Mouse (Mus musculus) spleen, postnatal 4 days (tissue): ENCODE results near the gene Gins3.
"Not testable (repeated sequence)": the region's sequence is repeated elsewhere in the genome, so short reads cannot be mapped to it uniquely, and the experiment has no call there.

Source experiments
- DNase-seq, 2 experiments: peaks; one replicate each; pipeline ENCODE4 v3.0.0; 2022; ENCODE audit warnings: low spot score in 2 of 2

The Gins3 gene

DNA sequence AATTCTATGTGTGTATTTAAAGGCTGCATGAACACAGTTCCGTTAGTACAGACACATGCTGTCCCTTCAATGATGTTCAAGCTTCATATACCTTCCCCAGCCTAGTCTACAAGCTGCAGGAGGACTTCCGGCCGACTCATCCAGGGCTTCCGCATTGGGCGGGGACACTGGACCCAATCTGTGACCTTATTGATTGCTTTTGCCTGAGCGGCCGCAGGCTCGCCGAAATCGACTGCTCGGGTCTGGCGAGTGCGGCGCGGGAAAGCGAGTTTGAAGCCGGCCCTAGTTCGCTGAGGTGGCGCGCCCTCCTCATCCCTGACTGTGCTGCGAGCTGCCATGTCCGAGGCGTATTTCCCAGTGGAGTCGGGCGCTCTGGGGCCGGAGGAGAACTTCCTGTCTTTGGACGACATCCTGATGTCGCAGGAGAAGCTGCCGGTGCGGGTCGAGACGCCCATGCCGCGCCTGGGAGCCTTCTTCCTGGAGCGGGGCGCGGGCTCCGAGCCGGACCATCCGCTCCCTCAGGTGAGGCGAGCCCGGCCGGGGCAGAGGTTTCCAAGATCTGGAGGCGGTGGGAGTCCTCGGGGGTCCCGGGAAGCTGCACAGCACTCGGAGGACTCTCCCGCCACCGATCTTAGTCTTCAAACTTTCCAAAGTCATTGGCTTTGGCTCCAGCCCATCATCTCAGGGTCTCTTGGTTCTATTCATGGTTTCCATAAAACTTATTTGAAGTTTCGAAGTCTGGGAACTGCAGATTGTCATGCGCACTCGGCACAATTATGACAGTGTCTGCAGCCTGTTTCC, at the start of gene Gins3:
Gene Gins3, plus strand, starts transcription at position 192 of the 801 bp plus-strand sequence.
- peak; percentile 93 to 96 for DNase-seq

DNA sequence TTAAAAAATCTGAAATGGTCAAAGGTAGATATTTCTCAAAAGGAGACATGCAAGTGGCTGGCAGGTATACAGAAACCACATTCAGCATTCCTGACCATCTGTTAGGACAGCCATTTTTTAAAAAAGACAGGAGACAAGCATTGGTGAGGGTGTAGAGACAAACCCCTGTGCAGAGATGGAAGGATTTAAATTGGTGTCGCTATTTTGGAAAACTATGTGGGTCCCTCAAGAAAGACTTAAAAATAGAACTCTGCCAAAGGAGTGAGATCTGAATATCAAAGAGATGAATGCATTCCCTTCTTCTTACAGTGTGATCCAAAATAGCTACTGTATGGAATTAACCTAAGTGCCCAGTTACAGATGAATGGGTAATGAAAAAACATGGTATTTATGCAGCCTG, 45.9 kb upstream of the Gins3 start:
- no peak for DNase-seq

DNA sequence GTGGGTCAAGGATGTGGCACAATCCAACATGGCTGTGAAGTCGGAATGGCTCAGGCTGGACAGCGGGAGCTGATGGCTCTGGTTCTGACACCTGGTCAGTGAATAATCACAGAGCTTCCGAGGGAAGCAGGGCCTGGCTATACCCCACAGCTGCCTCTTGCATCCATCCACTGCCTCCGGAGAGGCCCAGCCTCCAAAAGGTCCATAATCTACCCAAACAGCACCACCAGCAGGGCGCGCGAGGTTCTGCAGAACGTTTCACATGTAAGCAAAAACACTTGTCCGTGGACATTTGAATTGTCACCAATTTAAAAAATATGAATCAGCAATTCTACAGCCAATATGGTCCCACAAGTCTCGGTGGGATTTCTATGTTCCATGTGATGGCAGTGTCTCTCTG, 44.0 kb upstream of the Gins3 start:
- no peak for DNase-seq

DNA sequence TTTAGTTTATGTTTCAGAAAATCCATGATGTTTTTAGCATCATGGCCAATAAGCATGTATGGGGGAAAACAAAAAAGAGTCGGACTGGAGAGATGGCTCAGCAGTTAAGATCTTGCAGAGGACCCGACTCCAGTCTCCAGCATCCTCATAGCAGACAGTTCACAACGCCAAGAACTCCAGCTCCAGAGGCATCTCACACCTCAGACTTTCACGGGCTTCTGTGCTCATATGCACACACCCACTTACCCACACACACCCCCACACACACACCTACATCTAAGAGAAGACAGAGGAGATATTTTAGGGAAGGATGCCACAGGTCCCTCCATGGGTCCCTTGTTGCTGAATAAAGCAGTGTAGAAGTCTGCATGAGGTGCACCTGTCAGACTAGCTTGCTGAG, 42.7 kb upstream of the Gins3 start:
- no peak for DNase-seq

DNA sequence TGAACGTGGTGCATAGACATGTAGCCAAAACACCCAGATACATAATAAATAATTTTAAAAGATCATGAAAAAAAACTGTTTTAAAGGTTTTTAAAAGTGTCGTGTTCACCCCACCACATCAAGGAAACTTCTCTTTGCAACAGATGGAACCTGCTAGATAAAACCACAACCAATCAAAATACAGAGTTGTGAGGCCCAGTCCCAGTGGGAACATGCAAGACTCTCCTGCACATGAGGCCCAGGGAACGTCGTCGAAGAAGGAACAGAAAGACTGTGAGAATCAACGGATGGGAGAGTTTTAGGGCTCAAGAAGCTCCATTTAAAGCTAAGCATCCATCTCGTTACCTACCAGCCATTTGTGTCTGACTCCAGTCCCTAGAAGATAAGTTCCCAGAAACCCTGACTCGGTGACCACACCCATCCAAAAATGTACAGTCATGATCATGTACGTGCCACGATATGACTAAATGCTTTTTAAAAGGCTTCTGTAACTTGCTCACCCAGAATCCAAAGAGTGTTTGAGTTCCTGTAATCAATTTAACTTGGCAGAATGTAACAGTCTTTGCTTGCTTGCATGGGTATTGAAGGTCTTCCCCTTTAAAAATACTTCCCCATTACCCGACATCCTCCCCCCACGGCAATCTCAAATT, 41.0 kb upstream of the Gins3 start:
- peak in 1 of 2 experiments; percentile 40 for DNase-seq

DNA sequence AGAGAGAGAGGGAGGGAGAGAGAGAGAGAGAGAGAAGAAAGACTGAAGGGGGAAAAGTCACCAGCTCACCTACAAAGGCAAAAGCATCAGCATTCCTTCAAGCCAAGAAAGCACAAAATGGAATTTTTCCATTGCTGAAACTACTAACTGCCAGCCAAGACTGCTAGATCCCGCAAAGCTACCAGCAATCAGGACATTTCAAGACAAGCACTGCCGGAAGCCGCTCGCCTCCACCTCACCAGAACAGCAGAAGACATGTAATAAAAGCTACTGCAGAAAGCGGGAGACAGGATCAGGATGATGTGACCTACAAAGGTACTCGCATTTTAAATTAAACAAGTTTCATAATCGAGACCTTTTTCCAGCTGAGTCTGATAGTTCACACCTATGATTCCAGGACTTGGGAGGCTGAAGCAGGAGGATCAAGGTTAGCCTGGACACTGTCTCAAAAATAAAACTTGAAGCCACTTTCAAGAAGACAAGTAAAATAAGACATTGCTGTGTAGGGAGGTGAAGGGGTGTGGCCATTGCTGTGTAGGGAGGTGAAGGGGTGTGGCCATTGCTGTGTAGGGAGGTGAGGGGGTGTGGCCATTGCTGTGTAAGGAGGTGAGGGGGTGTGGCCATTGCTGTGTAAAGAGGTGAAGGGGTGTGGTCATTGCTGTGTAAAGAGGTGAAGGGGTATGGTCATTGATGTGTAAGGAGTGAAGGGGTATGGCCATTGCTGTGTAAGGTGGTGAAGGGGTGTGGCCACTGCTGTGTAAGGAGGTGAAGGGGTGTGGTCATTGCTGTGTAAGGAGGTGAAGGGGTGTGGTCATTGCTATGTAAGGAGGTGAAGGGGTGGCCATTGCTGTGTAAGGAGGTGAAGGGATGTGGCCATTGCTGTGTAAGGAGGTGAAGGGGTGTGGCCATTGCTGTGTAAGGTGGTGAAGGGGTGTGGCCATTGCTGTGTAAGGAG, 39.5 kb upstream of the Gins3 start:
- DNase-seq: no peak

DNA sequence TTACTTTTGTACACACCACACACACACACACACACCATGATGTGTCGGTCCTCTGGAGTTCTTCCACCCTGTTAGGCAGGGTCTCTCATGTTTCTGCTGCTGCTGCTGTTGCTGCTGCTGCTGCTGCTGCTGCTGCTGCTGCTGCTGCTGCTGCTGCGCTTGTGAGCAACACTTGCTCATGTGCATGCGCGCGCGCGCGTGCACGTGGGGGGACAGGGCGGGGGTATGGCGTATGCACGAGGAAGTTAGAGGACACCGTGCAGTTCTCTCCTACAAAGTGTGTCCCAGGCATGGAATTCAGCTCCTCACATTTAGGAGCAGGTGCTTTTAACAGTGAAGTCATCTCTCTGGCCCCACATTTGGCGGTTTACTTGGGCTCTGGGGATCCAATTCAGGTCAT, 38.1 kb upstream of the Gins3 start:
- DNase-seq: no peak

DNA sequence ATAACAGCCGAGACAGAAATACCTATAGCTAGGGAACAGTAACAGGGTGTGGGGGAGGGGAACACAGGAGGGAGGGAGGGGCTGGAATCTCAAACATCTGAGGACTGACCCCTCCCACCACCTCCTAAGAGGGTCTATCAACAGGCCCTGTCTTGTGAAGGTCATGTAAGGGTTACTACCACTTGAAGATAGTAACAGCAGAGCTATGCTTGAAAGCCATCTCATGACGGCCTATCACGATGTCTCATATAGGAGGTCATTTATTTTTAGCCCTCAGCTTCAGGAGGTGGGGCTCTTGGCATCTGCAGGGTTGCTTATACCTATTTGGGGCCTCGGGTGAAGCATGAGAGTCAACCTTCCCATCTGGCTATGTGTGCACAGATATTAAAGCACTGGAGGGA, 36.4 kb upstream of the Gins3 start:
- no peak for DNase-seq

DNA sequence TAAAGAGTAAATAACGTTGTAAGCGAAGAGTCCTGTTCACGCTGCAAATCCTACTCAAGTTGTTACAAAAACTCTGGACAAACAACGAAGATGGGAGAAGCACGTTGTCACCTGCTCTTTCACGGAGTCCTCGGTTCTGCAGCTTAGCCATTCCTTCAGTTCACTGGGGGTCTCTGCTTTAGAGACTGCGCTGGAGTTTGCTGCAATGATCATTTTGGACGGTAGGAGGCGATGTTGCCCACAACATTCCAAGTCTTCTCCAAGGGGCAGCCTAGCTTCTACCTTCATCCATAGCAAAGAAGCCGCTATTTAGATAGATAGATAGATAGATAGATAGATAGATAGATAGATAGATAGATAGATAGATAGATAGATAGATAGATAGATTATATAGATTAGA, 33.4 kb upstream of the Gins3 start:
- peak; percentile 48 to 81 for DNase-seq

DNA sequence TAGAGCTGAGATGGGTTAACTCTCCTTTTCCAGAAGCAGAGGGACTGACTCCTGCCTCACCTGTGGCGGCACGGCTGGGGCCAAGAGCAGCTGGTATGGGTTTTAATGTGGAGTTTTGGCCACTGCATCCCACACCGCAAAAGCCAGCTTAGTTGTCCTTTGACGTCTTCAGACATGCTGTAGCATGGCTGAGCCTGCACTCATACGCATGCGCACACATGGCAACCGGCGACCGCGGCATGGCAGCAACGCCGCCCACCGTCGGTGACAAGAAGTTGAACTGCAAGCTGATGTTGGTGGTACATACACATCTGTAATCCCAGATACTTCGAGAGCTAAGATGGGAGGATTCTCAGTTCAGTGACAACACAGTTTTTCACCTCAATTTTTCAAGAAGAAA, 31.9 kb upstream of the Gins3 start:
- DNase-seq: no peak

DNA sequence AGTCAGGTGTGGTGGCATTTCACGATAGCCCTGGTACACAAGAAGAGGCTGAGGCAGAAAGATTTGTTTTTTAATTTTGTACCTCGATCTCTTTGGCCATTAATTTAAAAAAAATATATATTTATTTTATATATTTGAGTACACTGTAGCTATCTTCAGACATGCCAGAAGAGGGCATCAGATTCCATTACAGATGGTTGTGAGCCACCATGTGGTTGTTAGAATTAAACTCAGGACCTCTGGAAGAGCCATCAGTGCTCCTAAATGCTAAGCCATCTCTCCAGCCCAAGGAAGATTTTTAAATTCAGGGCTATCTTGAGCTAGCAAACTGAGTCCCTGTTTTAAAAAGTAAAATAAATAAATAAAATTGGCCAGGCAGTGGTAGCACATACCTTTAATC, 31.1 kb upstream of the Gins3 start:
- no peak for DNase-seq

DNA sequence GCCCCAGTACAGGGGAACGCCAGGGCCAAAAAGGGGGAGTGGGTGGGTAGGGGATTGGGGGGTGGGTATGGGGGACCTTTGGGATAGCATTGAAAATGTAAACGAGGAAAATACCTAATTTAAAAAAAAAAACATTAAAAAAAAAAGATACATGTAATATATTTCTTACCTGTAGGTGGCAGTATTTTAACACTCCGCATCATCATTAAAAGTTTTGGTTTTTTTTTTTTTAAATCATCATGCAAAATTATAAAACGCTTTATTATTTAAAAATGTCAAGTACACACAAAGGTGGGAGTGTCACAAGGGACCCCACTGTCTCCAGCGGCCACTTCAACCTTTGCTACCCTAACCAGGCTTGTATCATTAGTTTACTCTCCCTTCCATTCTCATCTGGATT, 26.7 kb upstream of the Gins3 start:
- not testable (repeated sequence) for DNase-seq

DNA sequence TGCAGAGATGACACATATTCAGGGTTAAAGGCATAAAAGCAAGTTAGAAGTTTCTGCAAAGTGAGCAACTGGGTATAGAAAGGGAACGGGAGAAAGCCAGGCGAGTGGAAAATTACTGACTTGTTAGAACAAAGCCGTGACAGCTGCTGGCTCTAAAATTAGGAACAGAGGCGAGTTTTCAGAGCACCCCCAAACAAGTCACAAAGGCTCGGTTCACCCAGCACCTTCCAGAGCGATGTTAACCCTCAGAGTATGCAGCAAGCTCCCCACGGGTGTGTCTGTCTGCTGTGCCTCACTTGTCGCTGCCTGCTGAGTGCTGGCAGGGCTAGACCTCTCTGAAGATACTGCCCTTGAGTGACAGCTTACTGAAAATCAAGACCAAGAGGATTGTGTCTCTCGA, 26.0 kb upstream of the Gins3 start:
- DNase-seq: no peak

DNA sequence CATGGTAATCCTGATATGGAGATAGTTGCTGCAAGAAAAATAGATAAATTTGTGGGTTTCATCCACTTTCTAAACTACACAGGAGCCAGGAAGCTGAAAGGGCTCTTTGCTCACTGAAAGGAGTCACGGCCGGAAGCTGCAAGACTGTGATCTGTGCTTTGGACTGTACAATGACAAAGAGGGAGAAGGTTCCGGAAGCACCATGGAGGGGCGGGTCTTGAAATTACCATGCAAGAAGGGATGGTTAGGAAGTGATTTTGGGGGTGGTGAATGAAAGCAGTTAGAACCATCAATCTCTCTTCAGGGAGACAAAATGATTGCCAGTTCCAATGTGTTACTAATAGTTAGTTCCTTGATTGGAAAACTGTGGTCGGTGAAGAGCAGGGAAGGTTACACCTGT, 23.8 kb upstream of the Gins3 start:
- DNase-seq: no peak

DNA sequence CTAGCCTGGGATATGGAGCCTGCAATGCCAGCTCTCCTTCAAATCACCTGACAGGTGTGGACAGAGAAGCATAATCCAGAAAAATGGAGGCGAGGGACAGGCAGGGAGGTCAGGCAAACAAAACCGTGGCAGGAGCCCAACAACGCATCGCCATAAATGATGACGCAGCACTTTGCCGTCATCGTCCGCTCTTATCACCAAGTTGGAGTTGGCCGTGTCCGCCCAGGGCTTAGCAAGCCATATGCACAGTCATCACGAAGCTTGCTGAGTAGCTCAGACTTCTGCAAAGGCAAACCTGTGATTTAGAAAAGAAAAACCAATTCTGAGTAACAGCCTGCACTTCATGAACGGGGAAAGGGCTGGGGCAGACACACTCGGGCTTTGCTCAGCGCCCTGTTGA, 22.5 kb upstream of the Gins3 start:
- DNase-seq: peak in 1 of 2 experiments; percentile 34

DNA sequence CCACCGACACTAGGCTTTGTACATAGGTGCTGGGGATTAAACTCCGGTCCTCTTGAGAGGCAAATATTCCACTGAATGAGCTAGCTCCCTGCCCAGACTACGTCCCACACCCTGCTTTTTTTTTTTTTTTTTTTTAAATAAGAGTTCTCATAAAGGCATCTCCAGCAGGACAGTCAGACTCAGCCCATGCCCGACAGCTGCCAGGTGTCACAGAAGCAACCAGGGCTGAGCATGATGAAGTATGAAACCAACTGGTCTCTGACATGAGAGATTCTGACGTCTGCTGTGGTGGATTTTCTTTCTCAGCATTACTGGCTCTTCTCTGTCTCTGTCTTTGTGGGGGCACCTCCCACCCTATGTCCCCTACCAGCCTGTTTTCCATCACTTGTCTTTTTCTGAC, 21.5 kb upstream of the Gins3 start:
- no peak for DNase-seq

DNA sequence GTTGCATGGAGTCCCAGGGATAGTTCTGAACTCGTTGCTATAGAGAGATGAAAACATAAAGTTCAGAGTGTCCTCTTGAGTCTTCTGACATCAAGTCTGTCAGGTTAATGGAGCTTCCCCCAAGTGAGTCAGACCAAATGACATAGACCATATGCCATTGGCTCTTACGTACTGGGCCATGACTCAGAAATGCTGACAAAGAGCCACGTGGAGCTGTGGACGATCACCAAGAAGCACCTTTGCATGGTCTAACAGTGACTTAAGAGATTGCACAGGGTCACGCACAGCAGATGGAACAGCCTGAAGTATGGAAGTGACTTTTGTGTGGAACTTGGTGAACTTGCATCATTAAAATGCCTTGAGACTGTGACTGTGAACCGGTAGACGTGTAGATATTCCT, 16.9 kb upstream of the Gins3 start:
- DNase-seq: no peak

DNA sequence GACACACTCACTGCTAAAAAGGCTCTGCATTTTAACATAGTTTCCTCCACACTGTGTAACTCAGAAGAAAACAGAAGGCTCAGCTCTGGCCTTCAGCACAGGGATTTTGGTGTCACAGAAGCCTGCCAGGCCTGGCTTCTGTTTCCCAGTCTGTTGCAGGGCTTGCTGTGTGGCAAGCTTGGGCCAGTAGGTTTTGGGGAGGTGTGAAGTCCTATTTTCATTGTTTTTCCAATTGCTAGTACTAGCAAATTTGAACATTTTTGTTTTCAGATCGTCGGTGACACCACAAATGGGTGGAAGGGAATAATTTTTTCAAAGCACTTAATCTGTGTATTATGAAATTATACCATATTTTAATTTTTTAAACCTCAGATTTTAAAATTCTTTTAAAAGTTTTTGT, 13.2 kb upstream of the Gins3 start:
- DNase-seq: no peak

DNA sequence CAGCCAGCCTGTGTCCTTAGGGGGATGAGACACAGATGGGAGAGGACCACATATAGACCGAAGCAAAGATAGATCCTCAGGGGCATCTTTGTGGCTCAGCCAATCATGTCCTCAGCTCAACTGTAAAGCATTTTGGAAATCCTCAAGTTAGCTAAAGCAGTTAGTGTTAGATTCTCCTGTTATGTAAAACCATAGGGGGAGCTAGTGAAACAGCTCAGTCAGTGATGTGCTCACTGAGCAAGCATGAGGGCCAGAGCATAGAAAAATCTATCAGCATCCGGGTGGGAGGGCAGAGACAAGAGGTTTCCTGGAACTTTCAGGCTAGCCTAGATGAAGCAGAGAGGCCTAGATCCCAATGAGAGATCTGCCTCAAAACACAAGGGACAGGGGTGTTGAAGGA, 8.4 kb upstream of the Gins3 start:
- DNase-seq: no peak

DNA sequence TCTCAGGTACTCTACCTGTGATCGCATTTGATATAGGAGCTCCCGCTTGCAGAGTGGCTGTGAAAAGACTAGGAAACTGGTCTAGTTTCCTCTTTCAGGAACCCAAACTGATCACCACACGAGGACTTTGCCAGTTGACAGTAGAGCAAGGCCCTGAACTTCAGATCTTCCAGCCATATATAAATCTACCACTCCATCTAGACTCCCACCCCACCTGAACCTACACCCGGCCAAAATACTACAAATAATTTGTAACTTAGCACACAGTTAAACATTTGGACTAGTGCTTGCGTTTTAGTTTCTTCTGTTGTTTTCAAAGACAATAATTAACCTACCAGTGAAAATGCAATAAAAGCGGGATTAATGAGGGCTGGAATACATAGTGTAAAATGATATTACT, 413 bp upstream of the Gins3 start:
- DNase-seq: no peak

DNA sequence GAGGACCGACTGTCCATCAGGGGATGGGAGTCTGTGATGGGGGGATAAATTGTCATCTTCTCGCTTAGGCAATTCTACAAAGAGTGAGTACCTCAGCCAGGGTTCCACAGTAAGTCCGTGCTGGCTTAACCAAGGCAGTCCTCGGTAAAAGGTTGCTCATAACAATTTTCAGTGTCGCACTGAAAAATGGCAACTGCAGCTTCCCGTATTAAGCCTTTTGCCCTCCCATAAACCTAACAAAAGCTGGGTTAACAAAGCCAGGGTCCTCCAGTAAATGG, 749 bp downstream of the Gins3 start:
- DNase-seq: no peak

DNA sequence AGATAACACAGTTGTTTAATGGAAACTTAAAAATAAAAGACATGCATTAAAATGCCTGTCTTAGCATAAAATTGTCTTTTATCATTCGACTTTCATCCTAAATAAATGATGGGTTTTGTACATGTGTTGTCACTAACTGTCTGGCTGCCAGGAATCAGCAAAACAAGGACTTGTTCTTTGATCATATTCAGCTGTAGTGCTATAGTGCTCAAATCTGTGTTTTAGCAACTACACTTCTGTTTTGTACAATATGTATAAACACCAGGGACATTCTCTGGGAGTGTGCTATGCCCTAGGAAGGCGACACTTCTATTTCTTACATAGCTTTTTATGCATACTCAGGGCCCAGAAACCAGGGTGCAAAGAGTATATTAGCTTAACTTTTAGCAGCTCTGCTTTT, 11.7 kb downstream of the Gins3 start:
- DNase-seq: no peak

DNA sequence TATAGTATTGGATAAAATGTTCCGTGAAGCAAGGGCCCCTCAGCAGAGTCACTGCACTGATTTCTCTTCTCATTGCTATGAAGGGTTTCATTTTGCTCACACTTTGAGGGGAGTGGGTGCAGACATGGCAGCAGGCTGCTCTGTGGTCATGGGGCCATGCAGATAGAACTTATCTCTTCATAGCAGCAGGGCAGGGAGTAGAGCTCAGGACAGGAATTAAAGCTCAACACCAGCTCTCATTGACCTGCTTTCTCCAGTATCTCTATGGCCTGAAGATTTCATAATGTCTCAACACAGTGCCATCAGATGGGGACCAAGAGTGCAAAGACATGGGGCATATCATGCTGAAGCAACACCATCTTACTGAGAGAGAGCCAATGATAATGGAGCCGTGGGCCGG, 15.0 kb downstream of the Gins3 start:
- DNase-seq: no peak
